Mouse (Mus musculus): ENCODE data around the gene Olfr1425. TPM values are rescaled to one million over a fixed set of nuclear protein-coding genes. Genes with fewer than 3 reads are reported as not detected.
"Not testable (repeated sequence)": the region's sequence is repeated elsewhere in the genome, so short reads cannot be mapped to it uniquely, and the experiment has no call there.

Olfr1425 gene
- total RNA-seq (2021) = not detected

DNA sequence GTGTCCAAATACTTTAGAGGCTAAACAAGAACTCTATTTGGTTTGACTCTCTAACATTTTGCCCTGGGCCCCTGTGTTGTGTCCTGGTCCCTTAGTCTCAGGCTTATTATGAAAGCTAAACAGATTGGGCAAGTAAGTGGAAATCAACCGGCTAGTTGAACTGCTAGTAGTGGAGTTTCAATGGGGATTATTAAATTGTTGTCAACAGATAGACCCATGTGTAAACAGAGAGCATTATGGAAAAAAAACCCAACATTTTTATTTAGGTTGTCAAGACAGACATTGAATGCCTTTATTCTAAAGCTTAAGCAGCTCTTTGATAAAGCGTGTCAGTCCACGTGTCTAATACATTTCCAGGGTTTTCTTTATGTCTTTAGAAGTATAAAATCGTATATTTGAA is at the start of gene Olfr1425:
Gene Olfr1425, minus strand, starts transcription at position 101 of the 400 bp plus-strand sequence.
- intact Hi-C loops (cut with DNase I); DNase-seq (ENCODE audit: low spot score in 2 of 2): not testable (repeated sequence)

- intact Hi-C loops (cut with DNase I) = no loop called here
- DNase-seq (ENCODE audit: low spot score in 2 of 2) = no peak
These were observed 45.6 kb upstream of the Olfr1425 start, which contains the start of gene Olfr76 for GRCm38 (mm10) chr19:12123103-12123502. Gene Olfr76 (minus strand): TSS chr19:12123203.

DNA sequence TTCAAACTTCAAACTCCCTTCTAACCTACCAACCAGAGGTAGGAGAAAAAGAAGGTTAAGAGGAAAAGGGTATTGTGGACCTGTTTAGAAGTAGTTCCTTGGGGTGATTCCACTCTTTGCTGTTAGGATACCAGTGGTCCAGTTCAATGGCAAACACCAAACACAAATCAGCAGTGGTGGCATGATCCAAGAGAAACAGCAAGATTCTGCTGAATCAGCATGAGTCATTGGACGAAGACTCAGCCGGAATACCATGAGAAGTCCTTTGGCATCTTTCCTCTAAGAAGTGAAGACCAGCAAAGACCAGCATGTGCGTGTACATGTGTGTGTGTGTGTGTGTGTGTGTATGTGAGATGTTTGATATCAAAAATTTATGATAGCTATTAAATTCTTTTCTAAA is 38.9 kb upstream of the Olfr1425 start:
- no peak for DNase-seq (ENCODE audit: low spot score in 2 of 2)
- intact Hi-C loops (cut with DNase I) = no loop called here

GRCm38 (mm10) chr19:12115797-12116196 is 38.3 kb upstream of the Olfr1425 start, which contains the start of gene Olfr1428:
Gene Olfr1428 (minus strand): TSS chr19:12115897.
- intact Hi-C loops (cut with DNase I) = no loop called here

GRCm38 (mm10) chr19:12113807-12114206 is 36.3 kb upstream of the Olfr1425 start:
- intact Hi-C loops (cut with DNase I) = no loop called here
- DNase-seq (ENCODE audit: low spot score in 2 of 2) = no peak

More at GRCm38 (mm10) chr19:12115797-12116196, 38.3 kb upstream of the Olfr1425 start, which contains the start of gene Olfr1428:
- no peak for DNase-seq (ENCODE audit: low spot score in 2 of 2)

DNA sequence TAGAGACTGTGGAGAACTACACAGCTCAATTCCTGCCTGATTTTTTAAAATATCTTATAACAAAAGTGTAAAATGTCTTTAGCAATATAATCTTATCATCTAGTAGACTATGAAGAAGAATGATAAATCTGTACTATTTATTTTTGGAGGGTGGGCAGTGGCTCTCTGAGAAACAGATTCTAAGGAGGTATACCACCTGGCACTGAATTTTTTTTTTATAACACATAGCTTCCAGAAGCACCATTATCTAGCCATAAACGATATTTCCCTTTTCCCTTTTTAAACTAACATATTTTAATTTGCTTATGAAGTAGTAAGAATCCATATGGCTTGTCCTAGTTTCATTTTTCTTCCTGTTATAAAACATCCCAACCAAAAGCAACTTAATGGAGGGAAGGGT is 27.0 kb upstream of the Olfr1425 start:
- peak in 1 of 2 experiments; percentile 61 for DNase-seq (ENCODE audit: low spot score in 2 of 2)
- intact Hi-C loops (cut with DNase I) = loop anchor here (2.0 to 5.0 kb wide), 2 partner anchors 40 to 92 kb away; no protein-coding TSS in a partner anchor

DNA sequence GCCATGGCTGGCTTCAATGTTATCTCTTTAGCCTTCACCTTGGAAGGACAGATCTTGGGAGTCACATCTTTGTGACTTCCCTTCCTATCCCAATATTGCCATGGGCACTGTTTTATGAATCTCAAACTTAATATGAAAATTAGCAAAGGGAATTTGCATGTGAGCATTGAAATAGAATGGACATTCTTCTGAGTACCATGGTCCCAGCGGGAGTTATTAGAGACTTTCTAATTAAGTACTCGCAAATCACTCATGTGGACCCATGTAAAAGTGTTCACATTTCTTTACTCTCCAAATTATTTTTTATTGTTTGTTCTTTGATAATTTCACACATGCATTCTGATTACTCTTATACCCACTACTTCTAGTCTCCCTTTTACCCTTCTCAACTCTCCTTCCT is 25.7 kb upstream of the Olfr1425 start, which contains the start of gene Olfr1427:
Gene Olfr1427, minus strand, starts transcription at position 101 of the 400 bp plus-strand sequence.
- DNase-seq (ENCODE audit: low spot score in 2 of 2) = no peak
- intact Hi-C loops (cut with DNase I) = loop anchor here (5.0 kb wide), 1 partner anchor 91 kb away; no protein-coding TSS in a partner anchor

- intact Hi-C loops (cut with DNase I) = no loop called here
- DNase-seq (ENCODE audit: low spot score in 2 of 2) = no peak
These were observed 14.4 kb upstream of the Olfr1425 start, which contains the start of gene Olfr1426 for GRCm38 (mm10) chr19:12091913-12092312. Gene Olfr1426 (minus strand): TSS chr19:12092013.

- DNase-seq (ENCODE audit: low spot score in 2 of 2); intact Hi-C loops (cut with DNase I): not testable (repeated sequence)
These were observed 8.0 kb downstream of the Olfr1425 start for GRCm38 (mm10) chr19:12069546-12069945.

DNA sequence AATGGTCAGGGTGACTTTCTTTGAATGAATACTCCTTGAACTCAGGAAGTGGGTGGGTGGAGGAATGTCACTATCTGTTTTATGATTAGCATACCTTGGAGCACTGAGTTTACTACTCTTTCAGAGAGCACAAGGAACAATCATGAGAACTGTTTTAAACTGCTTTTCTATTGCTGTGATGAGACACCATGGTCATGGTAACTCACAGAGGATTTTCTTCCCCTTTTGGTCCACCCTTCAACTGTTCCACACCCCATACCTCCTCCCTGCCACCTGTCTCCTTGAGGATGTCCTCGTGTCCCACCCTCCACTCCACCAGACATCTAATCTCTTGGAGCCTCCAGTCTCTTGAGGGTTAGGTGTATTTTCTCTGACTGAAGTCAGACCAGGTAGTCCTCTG is 9.7 kb downstream of the Olfr1425 start:
- DNase-seq (ENCODE audit: low spot score in 2 of 2); intact Hi-C loops (cut with DNase I): not testable (repeated sequence)

DNA sequence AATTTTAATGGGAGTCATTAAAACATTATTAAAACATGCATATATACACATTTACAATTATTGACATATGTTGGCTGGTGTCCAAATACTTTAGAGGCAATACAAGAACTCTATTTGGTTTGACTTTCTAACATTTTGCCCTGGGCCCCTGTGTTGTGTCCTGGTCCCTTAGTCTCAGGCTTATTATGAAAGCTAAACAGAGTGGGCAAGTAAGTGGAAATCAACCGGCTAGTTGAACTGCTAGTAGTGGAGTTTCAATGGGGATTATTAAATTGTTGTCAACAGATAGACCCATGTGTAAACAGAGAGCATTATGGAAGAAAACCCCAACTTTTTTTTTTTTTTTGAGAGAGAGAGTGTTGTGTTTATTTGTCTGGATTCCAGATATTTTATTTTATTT is 14.9 kb downstream of the Olfr1425 start, which contains the start of gene Olfr1424:
Gene Olfr1424, minus strand, starts transcription at position 101 of the 400 bp plus-strand sequence.
- DNase-seq (ENCODE audit: low spot score in 2 of 2); intact Hi-C loops (cut with DNase I): not testable (repeated sequence)

DNA sequence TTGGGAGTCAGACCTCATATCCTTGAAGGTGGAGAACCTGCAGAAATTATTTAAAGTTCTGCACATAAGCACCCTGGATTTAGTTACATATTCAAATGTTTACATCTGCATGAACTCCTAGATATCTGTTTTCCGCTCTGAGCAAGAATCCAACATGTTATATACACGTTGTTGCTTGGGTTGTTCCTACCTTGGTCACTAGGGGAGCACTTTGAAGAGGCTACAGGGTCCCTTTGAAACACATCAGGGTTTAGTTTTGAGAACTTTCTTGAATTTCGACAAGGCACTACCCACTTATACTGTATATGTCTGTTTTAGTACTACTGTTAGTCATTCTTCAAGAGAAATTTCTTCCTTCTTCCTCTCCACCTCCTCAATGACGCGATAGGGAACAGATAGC is 34.4 kb downstream of the Olfr1425 start:
- no peak for DNase-seq (ENCODE audit: low spot score in 2 of 2)
- intact Hi-C loops (cut with DNase I) = no loop called here

- intact Hi-C loops (cut with DNase I) = no loop called here
These were observed 36.3 kb downstream of the Olfr1425 start, which contains the start of gene Olfr1423 for GRCm38 (mm10) chr19:12041217-12041616. Gene Olfr1423 (minus strand): TSS chr19:12041317.

GRCm38 (mm10) chr19:12037727-12038126 is 39.8 kb downstream of the Olfr1425 start:
- intact Hi-C loops (cut with DNase I) = no loop called here

More at GRCm38 (mm10) chr19:12041217-12041616, 36.3 kb downstream of the Olfr1425 start, which contains the start of gene Olfr1423:
- DNase-seq (ENCODE audit: low spot score in 2 of 2) = no peak

GRCm38 (mm10) chr19:12026606-12027005 is 50.9 kb downstream of the Olfr1425 start:
- intact Hi-C loops (cut with DNase I) = no loop called here
- peak in 1 of 2 experiments; percentile 49 for DNase-seq (ENCODE audit: low spot score in 2 of 2)

More at GRCm38 (mm10) chr19:12037727-12038126, 39.8 kb downstream of the Olfr1425 start:
- DNase-seq (ENCODE audit: low spot score in 2 of 2) = no peak

GRCm38 (mm10) chr19:12025333-12025732 is 52.2 kb downstream of the Olfr1425 start:
- no peak for DNase-seq (ENCODE audit: low spot score in 2 of 2)
- intact Hi-C loops (cut with DNase I) = no loop called here

- intact Hi-C loops (cut with DNase I) = no loop called here
- peak in 1 of 2 experiments; percentile 22 for DNase-seq (ENCODE audit: low spot score in 2 of 2)
These were observed 53.4 kb downstream of the Olfr1425 start for GRCm38 (mm10) chr19:12024149-12024548.
